In the genomic region with DNA sequence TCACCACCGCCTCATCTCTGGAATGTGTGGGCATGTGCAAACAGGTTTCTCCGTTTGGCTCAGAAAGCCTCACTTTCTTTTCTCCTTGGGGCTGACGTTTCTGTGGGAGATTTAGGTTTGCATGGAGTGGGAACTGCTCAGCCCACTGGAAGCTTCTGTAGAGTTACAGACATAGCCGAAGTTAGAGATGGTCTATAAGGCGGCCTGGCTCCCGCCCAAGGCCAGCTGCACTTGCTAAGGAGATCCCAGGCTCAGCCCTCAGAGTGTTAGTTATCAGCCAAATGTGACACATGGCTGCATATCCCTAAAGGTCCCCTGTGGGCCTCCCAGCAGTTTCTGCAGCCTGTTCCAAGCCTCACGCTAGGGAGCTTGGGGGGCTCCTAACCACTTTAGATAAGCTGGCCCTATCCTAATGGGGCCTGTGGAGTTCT, we compare ENCODE assay signal across 17 mouse cellular contexts. TPM values are rescaled to one million over a fixed set of nuclear protein-coding genes. Genes with fewer than 3 reads are reported as not detected.
DNase-seq lines count a peak whose midpoint lies in the region; ATAC-seq and TF ChIP-seq lines count a peak whose summit lies in the region.
"Had no signal": no experiment of that assay in that cellular context is flagged by ENCODE, and none has a peak within 500 bp of the region (broad histone marks: within the 10 kb centered on the region; RNA-seq: fewer than 3 reads in every experiment).

No protein-coding gene starts in this region.

- H3K9me3 ChIP-seq in lung, embryonic 15.5 days, result no peaks in the 10 kb centered on the region
- H3K9me3 ChIP-seq in embryonic facial prominence, embryonic 15.5 days (replicated peaks), result no peaks in the 10 kb centered on the region
- H3K9me3 ChIP-seq in limb, embryonic 12.5 days, result no peaks in the 10 kb centered on the region

- intact Hi-C loops in heart, adult 2 months (cut with DNase I), result no loop called here

- no peak overlapping the region for H3K4me2 ChIP-seq in lung, embryonic 15.5 days
- H3K4me2 ChIP-seq in embryonic facial prominence, embryonic 15.5 days (replicated peaks), result no peak overlapping the region
- H3K4me2 ChIP-seq in limb, embryonic 12.5 days, result no peak overlapping the region

- peaks cover 7% of the 10 kb centered on the region for H3K4me1 ChIP-seq in heart, adult 2 months (ENCODE audit: control insufficient read depth, insufficient read depth, low read length)
- H3K4me1 ChIP-seq in lung, embryonic 15.5 days, result peaks cover 93% of the 10 kb centered on the region
- H3K4me1 ChIP-seq in embryonic facial prominence, embryonic 15.5 days, result peaks cover 46% of the 10 kb centered on the region
- peaks cover 41% of the 10 kb centered on the region for H3K4me1 ChIP-seq in limb, embryonic 12.5 days (replicated peaks)

- DNase-seq in heart, adult 18-20 months, result peak; percentile 26 to 36
- DNase-seq in heart, adult 2 months, result no peak
- no peak for DNase-seq in lung, postnatal 10 days
- DNase-seq in adrenal gland, adult 2 months, result no peak
- no peak for DNase-seq in urinary bladder, adult 18-20 months (ENCODE audit: low spot score in 2 of 2)
- DNase-seq: cerebellum, adult 9-11 months; gastrocnemius, postnatal 14 days; kidney, adult 18-20 months; lung, adult 18-20 months had no signal

- ATAC-seq in lung, embryonic 15.5 days (ENCODE audit: borderline replicate concordance, extremely low read depth, low FRiP score, low TSS enrichment), result no peak
- ATAC-seq in embryonic facial prominence, embryonic 15.5 days (ENCODE audit: insufficient number of reproducible peaks, low FRiP score, low TSS enrichment, low read depth), result no peak; the same call in 1 of the 2 replicates
- no peak for ATAC-seq in limb, embryonic 12.5 days (ENCODE audit: insufficient number of reproducible peaks, insufficient read depth, low FRiP score, low TSS enrichment, low read depth)

- H3K27ac ChIP-seq in heart, adult 2 months, result no peak overlapping the region
- peak overlapping the region; percentile 43; the same call in 1 of the 2 replicates for H3K27ac ChIP-seq in lung, embryonic 15.5 days
- peak overlapping the region; percentile 65; the same call in 1 of the 2 replicates for H3K27ac ChIP-seq in embryonic facial prominence, embryonic 15.5 days (replicated peaks)
- H3K27ac ChIP-seq in limb, embryonic 12.5 days, result peak overlapping the region; percentile 68

- H3K4me3 ChIP-seq in heart, adult 2 months, result no peak overlapping the region
- no peak overlapping the region for H3K4me3 ChIP-seq in lung, embryonic 15.5 days
- no peak overlapping the region for H3K4me3 ChIP-seq in embryonic facial prominence, embryonic 15.5 days (replicated peaks)
- no peak overlapping the region for H3K4me3 ChIP-seq in limb, embryonic 12.5 days (replicated peaks)
- H3K4me3 ChIP-seq: erythroblast, embryonic 14.5 days had no signal

- WGBS in heart, adult 2 months, result 64% methylated on average over 7 of the region's 7 CpGs
- WGBS in lung, embryonic 15.5 days, result 28% methylated on average over 7 of the region's 7 CpGs
- WGBS in embryonic facial prominence, embryonic 15.5 days, result 42% methylated on average over 7 of the region's 7 CpGs
- WGBS in limb, embryonic 12.5 days, result 67% methylated on average over 7 of the region's 7 CpGs

- H3K27me3 ChIP-seq in heart, adult 2 months (ENCODE audit: control insufficient read depth, insufficient read depth, low read length), result no peaks in the 10 kb centered on the region
- H3K27me3 ChIP-seq in lung, embryonic 15.5 days, result no peaks in the 10 kb centered on the region
- H3K27me3 ChIP-seq in embryonic facial prominence, embryonic 15.5 days, result no peaks in the 10 kb centered on the region
- H3K27me3 ChIP-seq in limb, embryonic 12.5 days, result no peaks in the 10 kb centered on the region

- no peaks in the 10 kb centered on the region for H3K79me2 ChIP-seq in heart, adult 2 months (replicated peaks; ENCODE audit: control insufficient read depth, insufficient read depth, low read length)

- no peak overlapping the region for H3K9ac ChIP-seq in heart, adult 2 months (ENCODE audit: low read depth, low read length)
- H3K9ac ChIP-seq in lung, embryonic 15.5 days, result no peak overlapping the region
- H3K9ac ChIP-seq in embryonic facial prominence, embryonic 15.5 days, result no peak overlapping the region
- H3K9ac ChIP-seq in limb, embryonic 12.5 days (replicated peaks), result no peak overlapping the region

- no peak for TF ChIP-seq CTCF in heart, adult 2 months (IDR thresholded peaks at IDR 0.05)

- TF ChIP-seq POLR2A in heart, adult 2 months (IDR thresholded peaks at IDR 0.05; ENCODE audit: insufficient read depth, low read depth, low read length), result no peak

- no peak for TF ChIP-seq EP300 in heart, adult 2 months (IDR thresholded peaks at IDR 0.05; ENCODE audit: insufficient read depth, low read depth, low read length)

- no peaks in the 10 kb centered on the region for H3K36me3 ChIP-seq in heart, adult 2 months (ENCODE audit: control insufficient read depth, insufficient read depth, low read length)
- H3K36me3 ChIP-seq in lung, embryonic 15.5 days, result no peaks in the 10 kb centered on the region
- no peaks in the 10 kb centered on the region for H3K36me3 ChIP-seq in embryonic facial prominence, embryonic 15.5 days
- H3K36me3 ChIP-seq in limb, embryonic 12.5 days, result no peaks in the 10 kb centered on the region

RNA-seq across cellular contexts. Expression of a gene that starts 15.3 kb away (rescaled TPM):
- 10 to 100 TPM; 19.5 to 22.9 TPM for total RNA-seq in heart, adult 18-20 months (2021)
- total RNA-seq in heart, adult 2 months (2021), result 10 to 100 TPM; 19.7 to 20.9 TPM
- polyA plus RNA-seq in heart, adult 2 months (2012; rRNA removed), result 22.1 and 22.2 TPM in 2 replicates
- polyA plus RNA-seq in lung, embryonic 15.5 days (2015; fragmentation: Nextera tagmentation; extraction: Ambion mirVana), result 189 TPM in 2 replicates
- 64.4 and 68.3 TPM in 2 replicates for polyA plus RNA-seq in embryonic facial prominence, embryonic 15.5 days (2015; fragmentation: Nextera tagmentation; extraction: Ambion mirVana)
- polyA plus RNA-seq in limb, embryonic 12.5 days (2016; fragmentation: Nextera tagmentation; extraction: Ambion mirVana), result 111 and 113 TPM in 2 replicates
- total RNA-seq in adrenal gland, adult 2 months (2021), result 10 to 100 TPM; 30.7 to 69.6 TPM
- polyA plus RNA-seq in adrenal gland, adult 2 months (2012; rRNA removed), result 80.5 and 129 TPM in 2 replicates

RNA-seq across cellular contexts. Expression of a gene that starts 45.7 kb away (rescaled TPM):
- not detected for total RNA-seq in heart, adult 18-20 months (2021)
- total RNA-seq in heart, adult 2 months (2021), result not detected
- not detected in 2 replicates for polyA plus RNA-seq in heart, adult 2 months (2012; rRNA removed)
- polyA plus RNA-seq in lung, embryonic 15.5 days (2015; fragmentation: Nextera tagmentation; extraction: Ambion mirVana), result 0.53 TPM in 1 of 2 replicates, not detected in the other
- not detected in 2 replicates for polyA plus RNA-seq in embryonic facial prominence, embryonic 15.5 days (2015; fragmentation: Nextera tagmentation; extraction: Ambion mirVana)
- polyA plus RNA-seq in limb, embryonic 12.5 days (2016; fragmentation: Nextera tagmentation; extraction: Ambion mirVana), result not detected in 2 replicates
- under 1 TPM in 1 of 2 experiments, not detected in 1; 0.49 TPM for total RNA-seq in adrenal gland, adult 2 months (2021)
- polyA plus RNA-seq in adrenal gland, adult 2 months (2012; rRNA removed), result not detected in 2 replicates
- total RNA-seq: adrenal gland, adult 18-20 months; gastrocnemius, postnatal 14 days; layer of hippocampus, postnatal 25 days; monocyte, adult 5-6 weeks had no signal
- polyA plus RNA-seq: C2C12 had no signal

Comparison
In these comparisons a context has a peak if more than half of its experiments do, and no peak if none do; other contexts are left out.
1. DNase-seq: peak in heart, adult 18-20 months (2 of 2); none in heart, adult 2 months (0 of 2), lung, postnatal 10 days (single experiment), adrenal gland, adult 2 months (single experiment) and urinary bladder, adult 18-20 months (0 of 2).